Mouse (Mus musculus) c-Kit-negative CD71-positive TER-119-positive erythroid progenitor cells, embryonic 14.5 days (primary cell): ENCODE measurements around the gene Rasl11b.
A peak's percentile ranks its signal among the peaks of the same experiment; 100 is the strongest.

Source experiments
- DNase-seq: peaks from one replicate; pipeline ENCODE4 v3.0.0-alpha.2; 2013; ENCODE audit warnings: low read depth, low spot score

The Rasl11b gene

DNA sequence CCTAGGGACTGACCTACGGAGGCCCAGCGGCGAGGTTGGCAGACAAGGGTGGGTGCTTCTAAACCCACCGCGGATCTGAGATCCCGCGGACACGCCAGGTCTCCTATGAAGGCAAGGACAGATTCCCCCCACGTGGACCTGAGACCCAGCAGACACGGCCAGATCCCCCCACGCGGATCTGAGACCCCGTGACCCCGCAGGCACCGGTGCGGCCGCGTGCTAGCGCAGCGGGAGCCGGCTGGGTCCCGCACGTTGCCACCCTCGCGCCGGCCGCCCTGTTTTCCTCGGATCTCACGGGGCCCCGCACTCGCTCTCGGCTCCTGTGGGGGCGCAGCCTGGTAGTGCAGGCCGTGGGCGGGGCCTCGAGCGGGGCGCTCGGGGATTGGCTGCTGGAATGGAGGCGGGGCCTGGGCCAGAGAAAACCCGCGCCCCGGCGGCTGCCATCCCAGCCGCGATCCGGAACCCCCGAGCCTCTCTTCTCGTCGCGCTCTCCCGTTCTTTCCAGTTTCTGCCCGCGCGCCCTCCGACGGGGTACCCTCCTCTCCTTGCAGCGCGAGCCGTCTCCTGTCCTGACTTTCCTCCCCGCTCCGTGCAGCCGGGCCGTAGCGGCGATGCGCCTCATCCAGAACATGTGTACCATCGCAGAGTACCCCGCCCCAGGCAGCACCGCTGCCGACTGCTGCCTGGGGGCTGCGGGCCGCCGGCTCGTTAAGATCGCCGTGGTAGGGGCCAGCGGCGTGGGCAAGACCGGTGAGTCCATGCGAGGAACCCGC is at the start of gene Rasl11b:
Gene Rasl11b, plus strand, starts transcription at position 446 of the 773 bp plus-strand sequence.
- peak; percentile 36 for DNase-seq

DNA sequence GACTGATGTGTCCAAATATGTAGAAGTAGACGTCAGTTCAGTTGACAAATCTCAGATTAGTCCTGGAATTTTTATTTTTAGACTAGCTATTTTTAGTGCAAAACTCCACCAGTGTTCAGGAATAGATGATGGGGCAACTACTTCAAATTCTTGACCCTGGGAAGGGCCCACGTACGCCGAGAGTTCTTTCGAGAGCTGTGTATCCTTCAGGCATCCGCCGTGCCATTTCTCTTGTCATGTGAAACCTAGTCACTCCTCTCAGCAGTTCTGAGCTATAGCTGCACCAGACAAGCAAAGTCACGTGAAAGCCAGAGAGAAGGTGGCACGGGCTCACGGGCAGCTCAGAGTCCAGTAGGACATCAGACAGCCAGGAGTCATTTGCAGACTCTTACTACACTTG is 47.5 kb upstream of the Rasl11b start:
- DNase-seq: no peak

GRCm38 (mm10) chr5:74149975-74150374 is 45.1 kb upstream of the Rasl11b start:
- no peak for DNase-seq

DNA sequence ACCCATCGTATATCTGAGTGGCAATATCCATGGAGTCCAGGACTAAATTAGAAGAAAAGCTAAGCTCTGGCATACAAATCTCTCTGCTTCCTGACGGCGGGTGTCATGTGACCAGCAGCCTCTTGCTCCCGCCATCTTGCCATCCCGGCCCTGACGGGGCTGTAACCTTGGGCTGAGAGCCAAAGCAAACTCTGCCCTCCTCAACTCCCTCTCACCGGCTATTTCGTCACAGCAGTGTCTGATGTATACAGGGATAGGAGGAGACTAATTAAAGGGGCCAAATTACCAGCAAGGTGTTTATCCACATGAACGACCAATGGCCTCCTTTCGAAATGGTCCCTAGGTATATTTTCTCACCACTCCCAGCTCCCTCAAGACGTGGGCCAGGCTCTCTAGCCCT is 43.3 kb upstream of the Rasl11b start:
- no peak for DNase-seq

DNA sequence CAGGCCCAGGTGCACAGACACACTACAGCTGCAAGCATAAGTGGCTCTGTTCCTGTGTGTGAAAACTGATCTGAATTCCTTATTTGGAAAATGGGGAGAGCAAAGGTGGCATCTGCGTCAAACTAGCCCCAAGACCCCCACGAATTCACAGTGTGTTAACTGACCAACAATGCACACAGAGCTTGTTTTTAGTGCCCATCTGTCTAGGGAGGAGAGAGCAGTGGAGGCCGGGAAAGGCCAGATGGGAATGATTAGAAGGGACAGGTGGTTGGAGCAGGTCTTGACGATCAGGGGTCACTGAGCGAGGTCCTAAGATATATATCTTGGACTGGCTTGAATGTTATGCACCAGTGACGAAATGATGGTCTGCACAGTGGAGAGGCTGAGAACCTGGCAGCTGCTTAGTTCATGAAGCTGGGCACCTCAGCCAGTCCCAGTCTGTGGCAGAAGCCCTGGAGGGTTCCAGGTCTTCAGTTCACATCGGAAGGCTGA is 39.2 kb upstream of the Rasl11b start:
- DNase-seq: no peak

DNA sequence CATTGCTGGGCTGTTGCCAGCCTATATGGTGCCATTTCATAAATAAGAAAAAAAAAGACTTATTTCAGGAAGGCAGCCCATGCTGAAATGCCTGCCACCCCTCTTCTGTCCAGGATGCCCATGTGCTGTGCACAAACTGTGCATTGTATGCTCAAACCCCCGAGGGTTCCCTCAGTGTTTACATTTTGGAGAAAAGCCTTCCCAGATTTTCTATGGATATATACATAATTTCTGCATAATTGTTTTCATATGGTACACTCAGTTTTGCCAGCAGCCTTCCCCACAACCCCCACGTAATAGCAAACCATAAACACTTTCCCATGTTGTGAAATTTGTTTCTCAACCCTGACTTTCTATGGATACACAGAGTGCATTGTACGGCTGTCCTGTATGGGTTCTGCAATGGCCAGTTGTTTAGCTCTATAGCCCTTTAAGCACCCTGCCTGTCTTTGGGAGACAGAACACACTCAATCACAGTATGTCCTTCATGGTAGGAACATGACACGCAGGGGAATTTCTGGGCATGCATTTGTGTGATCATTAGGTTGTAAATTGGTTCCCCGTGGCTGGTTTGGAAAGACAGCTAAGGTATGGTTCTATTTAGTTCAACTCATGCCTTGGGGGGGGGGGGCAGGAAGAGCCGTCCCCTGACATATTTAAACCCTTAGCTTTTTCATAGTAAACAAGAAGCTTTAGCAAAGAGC is 36.0 kb upstream of the Rasl11b start:
- DNase-seq: no peak

DNA sequence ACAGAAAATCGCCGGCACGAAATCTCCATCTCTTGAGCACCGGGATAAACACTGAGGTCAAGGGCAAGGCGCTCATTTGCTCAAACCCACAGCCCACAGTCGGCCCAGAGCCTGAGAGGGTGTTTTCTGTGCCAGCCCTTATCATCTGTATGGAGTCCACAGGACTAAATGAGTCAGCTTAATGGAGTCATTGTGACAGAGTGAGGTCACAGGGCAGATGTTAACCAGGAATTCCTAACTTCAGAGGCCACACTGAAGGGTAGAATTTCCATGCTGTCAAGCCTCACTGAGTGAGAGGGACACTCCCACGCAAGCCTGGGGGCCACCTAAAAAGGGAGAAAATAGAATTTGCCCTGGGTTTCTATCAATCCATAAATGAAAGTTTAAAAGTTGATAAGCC is 35.2 kb upstream of the Rasl11b start:
- DNase-seq: no peak

GRCm38 (mm10) chr5:74160349-74160748 is 34.7 kb upstream of the Rasl11b start:
- DNase-seq: no peak

DNA sequence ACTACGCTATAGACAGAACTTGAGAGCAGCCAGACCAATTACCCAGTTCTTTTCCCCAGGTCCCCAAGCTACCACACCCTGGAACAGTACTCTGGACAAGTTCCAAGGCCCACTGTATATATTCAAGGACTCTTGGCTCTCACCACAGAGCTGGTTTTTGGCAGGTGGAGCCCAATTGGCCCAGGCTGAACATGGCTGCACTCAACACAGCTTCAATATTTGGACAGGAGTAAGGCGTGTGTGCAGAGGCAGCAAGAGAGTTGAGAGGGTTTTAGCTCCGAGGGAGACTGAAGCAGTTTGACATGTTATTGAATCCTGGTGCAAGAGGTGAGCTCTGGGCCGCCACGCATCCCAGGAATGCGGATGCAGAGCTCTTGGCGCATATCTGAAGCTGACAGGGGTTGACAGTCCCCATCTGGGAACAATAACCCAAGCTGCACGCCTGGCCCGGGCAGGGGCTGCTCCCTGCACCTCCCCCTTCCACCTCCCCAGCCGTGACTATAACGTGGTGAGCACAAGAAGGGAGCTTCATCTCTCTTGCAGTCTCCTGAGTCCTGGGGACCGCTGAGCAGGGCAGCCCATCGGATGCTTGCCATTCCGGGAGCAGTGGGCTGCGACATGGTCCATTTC is 33.7 kb upstream of the Rasl11b start:
- no peak for DNase-seq

DNA sequence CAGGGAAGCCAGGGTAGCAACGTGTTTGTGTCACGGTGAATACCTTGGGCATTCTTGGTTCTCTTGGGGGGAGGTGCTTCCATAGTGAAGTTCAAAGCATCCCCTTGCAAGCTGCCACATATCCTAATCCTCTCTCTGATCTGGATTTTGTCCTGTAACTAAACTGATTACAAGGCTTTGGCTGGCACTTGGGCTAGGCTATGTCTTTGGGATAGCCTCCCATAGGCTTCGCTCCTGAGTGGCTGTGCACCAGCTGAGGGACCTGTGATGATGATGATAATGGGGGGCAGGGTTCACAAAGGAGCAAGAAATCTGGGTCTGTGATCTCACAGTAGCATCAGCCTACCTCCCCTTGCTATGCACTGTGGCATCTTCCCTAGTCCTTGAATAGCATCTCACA is 33.1 kb upstream of the Rasl11b start:
- DNase-seq: no peak

DNA sequence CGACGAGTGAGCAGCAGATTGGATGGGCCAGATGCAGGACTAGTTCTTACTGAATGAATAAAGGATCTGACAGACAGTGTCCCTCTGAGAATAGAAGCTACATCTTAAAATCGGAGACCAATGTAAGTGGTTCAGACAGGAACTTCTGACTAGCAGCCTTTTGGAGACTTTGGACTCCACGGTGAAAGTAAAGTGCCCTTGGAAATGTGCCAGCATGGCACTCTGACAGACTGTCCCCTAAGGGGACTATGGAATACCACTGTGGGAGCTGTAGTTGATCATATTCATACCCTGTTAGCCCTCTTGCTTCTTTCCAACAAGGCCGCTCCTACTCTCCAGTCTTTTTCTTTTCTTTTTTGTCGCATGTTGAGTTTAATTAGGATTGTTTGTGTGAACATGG is 31.9 kb upstream of the Rasl11b start:
- DNase-seq: no peak

- no peak for DNase-seq
Measured at GRCm38 (mm10) chr5:74164547-74164946, 30.5 kb upstream of the Rasl11b start.

GRCm38 (mm10) chr5:74166642-74167041 is 28.4 kb upstream of the Rasl11b start:
- DNase-seq: no peak

DNA sequence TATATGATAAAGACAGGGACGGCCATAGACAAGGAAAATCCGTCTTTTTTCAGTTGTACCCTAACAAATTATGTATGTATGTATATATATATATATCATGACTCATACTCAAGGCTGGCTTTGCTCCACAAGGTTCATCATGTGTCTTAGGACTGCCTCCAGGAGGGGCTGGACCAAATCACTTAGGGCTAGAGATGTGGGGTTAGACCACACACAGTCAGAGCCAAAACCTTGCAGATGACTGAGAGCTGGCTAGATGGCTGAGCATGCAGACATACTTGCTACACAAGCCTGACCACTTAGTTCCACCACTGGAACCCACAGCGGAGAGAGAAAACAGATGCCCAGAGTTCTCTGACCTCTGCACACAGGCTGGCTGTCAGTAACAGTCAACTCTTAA is 27.0 kb upstream of the Rasl11b start:
- DNase-seq: no peak

DNA sequence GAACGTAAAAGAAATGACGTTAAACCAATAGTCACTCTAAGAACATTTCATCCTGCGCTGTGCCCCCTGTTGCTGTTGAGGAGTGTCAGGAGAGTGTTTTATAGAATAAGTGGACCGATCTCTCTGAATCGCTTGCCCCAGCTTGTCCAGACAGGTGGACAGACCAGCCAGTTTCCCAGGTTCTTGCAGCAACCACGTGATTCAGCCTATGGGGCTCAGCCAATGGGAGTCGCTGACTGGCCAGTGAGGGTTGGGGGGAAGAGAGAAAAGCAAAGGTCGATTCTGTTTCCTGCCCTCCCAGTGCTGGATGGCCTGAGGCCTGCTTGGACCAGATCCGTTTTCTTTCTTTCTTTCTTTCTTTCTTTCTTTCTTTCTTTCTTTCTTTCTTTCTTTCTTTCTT is 23.3 kb upstream of the Rasl11b start:
- no peak for DNase-seq

DNA sequence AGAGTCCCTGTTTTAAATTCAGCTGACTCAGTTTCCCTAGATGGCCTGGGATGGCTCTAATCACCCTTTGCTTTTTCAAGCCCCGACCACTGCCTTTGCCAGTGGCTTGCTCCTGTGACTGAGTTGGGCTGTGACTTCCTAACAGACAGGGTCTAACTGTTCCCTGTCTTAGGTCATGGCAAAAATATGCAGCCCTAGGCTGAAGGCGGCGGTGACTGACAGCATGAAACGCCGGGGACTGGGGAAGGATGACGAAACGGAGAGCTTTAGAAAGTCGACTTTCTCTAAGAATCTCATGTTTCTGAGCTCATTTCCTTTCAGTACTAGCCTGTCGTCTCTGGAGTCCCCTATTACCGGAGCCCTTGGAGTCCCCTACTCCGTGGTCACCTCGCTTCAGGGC is 22.9 kb upstream of the Rasl11b start:
- no peak for DNase-seq

DNA sequence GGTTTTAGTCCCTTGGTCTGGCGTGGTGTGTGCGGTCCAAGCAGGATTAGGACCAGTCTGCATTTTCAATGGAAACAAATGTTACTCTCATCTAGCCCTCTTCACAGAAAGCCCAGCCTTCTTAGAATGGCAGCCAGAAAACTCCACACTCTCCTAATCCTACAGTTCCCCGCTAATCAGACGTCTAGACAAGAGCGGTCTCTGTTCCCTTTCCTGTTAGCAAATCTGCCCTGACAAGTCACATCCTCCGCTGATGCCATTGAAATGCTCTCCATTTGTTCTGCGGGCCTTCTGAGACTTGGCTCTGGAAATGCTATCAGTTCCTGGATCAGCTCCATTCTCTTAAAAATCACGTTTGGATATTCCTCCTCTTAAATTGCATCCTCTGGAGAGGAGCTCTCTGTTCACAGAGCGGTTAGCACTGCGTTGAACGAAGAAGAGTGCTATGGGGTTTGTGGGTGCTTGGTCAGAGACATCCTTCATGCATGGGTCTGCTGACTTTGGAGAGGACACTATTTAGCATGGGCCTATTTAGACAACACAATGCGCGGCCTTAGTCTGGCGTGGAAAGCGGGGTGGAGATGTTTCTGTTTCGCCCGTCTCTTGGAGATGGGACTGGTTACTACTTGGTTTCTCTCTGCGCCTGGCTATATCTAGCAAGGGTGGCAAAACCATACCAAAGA is 21.8 kb upstream of the Rasl11b start:
- no peak for DNase-seq

- DNase-seq: no peak
Measured at GRCm38 (mm10) chr5:74175526-74176270, 19.4 kb upstream of the Rasl11b start.

GRCm38 (mm10) chr5:74180216-74180615 is 14.9 kb upstream of the Rasl11b start:
- DNase-seq: no peak

GRCm38 (mm10) chr5:74183118-74183517 is 12.0 kb upstream of the Rasl11b start:
- no peak for DNase-seq

- no peak for DNase-seq
Measured at GRCm38 (mm10) chr5:74184607-74185006, 10.5 kb upstream of the Rasl11b start.
